Mouse (Mus musculus) erythroid progenitor cell, adult 5-6 weeks (primary cell): ENCODE data around the gene Lhfpl3. TPM values are rescaled to one million over a fixed set of nuclear protein-coding genes. Genes with fewer than 3 reads are reported as not detected.

Source experiments
- ATAC-seq: replicated peaks from 2 replicates; pipeline ENCODE4 v1.8.0; 2016; ENCODE audit warnings: moderate number of reproducible peaks, mild to moderate bottlenecking, moderate TSS enrichment, inconsistent platforms; ENCODE audit not compliant: poor library complexity, low FRiP score, severe bottlenecking
- total RNA-seq, 2 experiments: library from RNA; stranded (forward) in 1 of 2; stranded (reverse) in 1 of 2; fragments of 150-400 nt in 1 of 2; fragments of 186-747, 209-891 nt in 1 of 2; gene quantifications; 2 replicates each; pipeline versions ENCODE4 v1.2.3 to v1.2.4; 2015 to 2017; ENCODE audit warnings: low replicate concordance in 2 of 2

Gene Lhfpl3
- total RNA-seq, 2 experiments from 2014 or later, result not detected

- no peak for ATAC-seq
Measured at GRCm38 (mm10) chr5:23111307-23111706, 365.4 kb downstream of the Lhfpl3 start.

GRCm38 (mm10) chr5:23114249-23114648, 368.4 kb downstream of the Lhfpl3 start:
- ATAC-seq, result no peak

- ATAC-seq, result no peak
Measured at GRCm38 (mm10) chr5:23126851-23127250, 381.0 kb downstream of the Lhfpl3 start.

GRCm38 (mm10) chr5:23140183-23140921, 394.5 kb downstream of the Lhfpl3 start:
- no peak for ATAC-seq

- ATAC-seq, result no peak
Measured at GRCm38 (mm10) chr5:23153210-23153609, 407.4 kb downstream of the Lhfpl3 start.

- no peak for ATAC-seq
Measured at GRCm38 (mm10) chr5:23154439-23154838, 408.6 kb downstream of the Lhfpl3 start.

GRCm38 (mm10) chr5:23165947-23166350, 420.1 kb downstream of the Lhfpl3 start:
- ATAC-seq, result no peak

GRCm38 (mm10) chr5:23166658-23167057, 420.8 kb downstream of the Lhfpl3 start:
- ATAC-seq, result no peak

GRCm38 (mm10) chr5:23189633-23190032, 443.8 kb downstream of the Lhfpl3 start:
- no peak for ATAC-seq

GRCm38 (mm10) chr5:23196879-23197278, 451.0 kb downstream of the Lhfpl3 start:
- no peak for ATAC-seq

- no peak for ATAC-seq
Measured at GRCm38 (mm10) chr5:23213086-23213485, 467.2 kb downstream of the Lhfpl3 start.

GRCm38 (mm10) chr5:23214646-23215045, 468.8 kb downstream of the Lhfpl3 start:
- ATAC-seq, result no peak

- no peak for ATAC-seq
Measured at GRCm38 (mm10) chr5:23219655-23220054, 473.8 kb downstream of the Lhfpl3 start.

- ATAC-seq, result no peak
Measured at GRCm38 (mm10) chr5:23224759-23225536, 479.1 kb downstream of the Lhfpl3 start.

GRCm38 (mm10) chr5:23225621-23226020, 479.8 kb downstream of the Lhfpl3 start:
- ATAC-seq, result no peak

GRCm38 (mm10) chr5:23226753-23227152, 480.9 kb downstream of the Lhfpl3 start:
- ATAC-seq, result no peak

- no peak for ATAC-seq
Measured at GRCm38 (mm10) chr5:23246974-23247373, 501.1 kb downstream of the Lhfpl3 start.

GRCm38 (mm10) chr5:23247784-23248183, 501.9 kb downstream of the Lhfpl3 start:
- ATAC-seq, result no peak

GRCm38 (mm10) chr5:23248303-23248702, 502.4 kb downstream of the Lhfpl3 start:
- no peak for ATAC-seq

GRCm38 (mm10) chr5:23249896-23250875, 504.3 kb downstream of the Lhfpl3 start:
- no peak for ATAC-seq
